Mouse (Mus musculus) granulocyte monocyte progenitor cell, adult 5-6 weeks (primary cell): ENCODE measurements around the gene Foxi2. TPM values are rescaled to one million over a fixed set of nuclear protein-coding genes. Genes with fewer than 3 reads are reported as not detected.

Source experiments
- total RNA-seq, 2 experiments: library from RNA; stranded (forward) in 1 of 2; stranded (reverse) in 1 of 2; fragments of 200-712, 200-1000 nt in 1 of 2; fragments of >200 nt in 1 of 2; fragmentation: Nextera tagmentation in 1 of 2; gene quantifications; 2 replicates each; pipeline ENCODE4 v1.2.3; 2014 to 2017

The Foxi2 gene
- total RNA-seq, 2 experiments from 2014 or later = not detected

Other genes starting within 250 kb of the Foxi2 start
- not detected in 2 replicates for gene Nps, start 151.6 kb upstream of the Foxi2 start, total RNA-seq (2014; fragmentation: Nextera tagmentation)
- gene Nps, start 151.6 kb upstream of the Foxi2 start, total RNA-seq (2017) = not detected in 2 replicates
- gene Clrn3, start 118.3 kb downstream of the Foxi2 start, total RNA-seq (2014; fragmentation: Nextera tagmentation) = not detected in 2 replicates
- 0.04 TPM in 1 of 2 replicates, not detected in the other for gene Clrn3, start 118.3 kb downstream of the Foxi2 start, total RNA-seq (2017)
- 74.9 and 86.6 TPM in 2 replicates for gene Ptpre, start 127.2 kb downstream of the Foxi2 start, total RNA-seq (2014; fragmentation: Nextera tagmentation)
- gene Ptpre, start 127.2 kb downstream of the Foxi2 start, total RNA-seq (2017) = 48.3 and 49.8 TPM in 2 replicates